Mouse (Mus musculus) liver, adult 2 months (tissue): ENCODE measurements around the gene Cd300a. TPM values are rescaled to one million over a fixed set of nuclear protein-coding genes. Genes with fewer than 3 reads are reported as not detected.

Source experiments
- DNase-seq: peaks from one replicate; pipeline ENCODE4 v3.0.0-alpha.2; 2011; ENCODE audit warnings: low read depth, low spot score; ENCODE audit errors: extremely low read depth
- H3K27ac ChIP-seq: fragments of 200-500 bp; replicated peaks from 2 replicates; pipeline ENCODE4 v1.5.1; 2012; ENCODE audit warnings: low read depth, mild to moderate bottlenecking, control low read depth, inconsistent platforms, low read length; ENCODE audit not compliant: insufficient read depth
- H3K27me3 ChIP-seq: fragments of 200-500 bp; 2 replicates; pipeline ENCODE4 v1.6.1; 2012; ENCODE audit warnings: mild to moderate bottlenecking, moderate library complexity, low read length, inconsistent platforms; ENCODE audit not compliant: control insufficient read depth, insufficient read depth
- H3K36me3 ChIP-seq: fragments of 200-500 bp; 2 replicates; pipeline ENCODE4 v1.6.1; 2012; ENCODE audit warnings: low read length, inconsistent platforms; ENCODE audit not compliant: control insufficient read depth, insufficient read depth
- H3K4me1 ChIP-seq: fragments of 200-500 bp; 2 replicates; pipeline ENCODE4 v1.6.1; 2011; ENCODE audit warnings: low read length; ENCODE audit not compliant: control insufficient read depth, insufficient read depth
- H3K4me3 ChIP-seq: fragments of 200-500 bp; 2 replicates; pipeline ENCODE4 v1.5.1; 2011; ENCODE audit warnings: low read depth, mild to moderate bottlenecking, control low read depth, low read length, moderate library complexity; ENCODE audit not compliant: insufficient read depth
- H3K79me2 ChIP-seq: fragments of 200-500 bp; 2 replicates; pipeline ENCODE4 v1.6.1; 2012; ENCODE audit warnings: inconsistent platforms, mild to moderate bottlenecking, low read length, moderate library complexity; ENCODE audit not compliant: control insufficient read depth, insufficient read depth
- H3K9ac ChIP-seq: fragments of 200-500 bp; 2 replicates; pipeline ENCODE4 v1.6.1; 2012; ENCODE audit warnings: low read depth, mild to moderate bottlenecking, control low read depth, inconsistent platforms, low read length
- CTCF ChIP-seq: fragments of 200-500 bp; IDR thresholded peaks from 2 replicates; pipeline ENCODE4 v1.5.1; 2011; ENCODE audit warnings: low read depth, low read length, control low read depth
- POLR2A ChIP-seq: fragments of 200-500 bp; IDR thresholded peaks from 2 replicates; pipeline ENCODE4 v1.6.1; 2011; ENCODE audit warnings: low read length, control low read depth; ENCODE audit not compliant: insufficient read depth; ENCODE audit errors: extremely low read depth
- WGBS: fragments of 180-500 bp; shearing (Covaris S2); methylation state at CpG from one replicate; pipeline ENCODE4 v1.1.7; 2018; 5-methylcytosine and 5-hydroxymethylcytosine counted together
- polyA plus RNA-seq: library from polyadenylated mRNA; depleted of rRNA; stranded (reverse); fragments of >200 nt; gene quantifications from 2 replicates; pipeline ENCODE4 v1.2.3, GENCODE M21; 2012
- total RNA-seq: library from RNA; depleted of rRNA; stranded (reverse); fragments of >200 nt; gene quantifications from 2 replicates; pipeline ENCODE4 v1.2.3, GENCODE M21; 2014

The Cd300a gene
- total and polyA plus RNA-seq, 2 experiments, result 1.2 to 3.0 TPM

DNA sequence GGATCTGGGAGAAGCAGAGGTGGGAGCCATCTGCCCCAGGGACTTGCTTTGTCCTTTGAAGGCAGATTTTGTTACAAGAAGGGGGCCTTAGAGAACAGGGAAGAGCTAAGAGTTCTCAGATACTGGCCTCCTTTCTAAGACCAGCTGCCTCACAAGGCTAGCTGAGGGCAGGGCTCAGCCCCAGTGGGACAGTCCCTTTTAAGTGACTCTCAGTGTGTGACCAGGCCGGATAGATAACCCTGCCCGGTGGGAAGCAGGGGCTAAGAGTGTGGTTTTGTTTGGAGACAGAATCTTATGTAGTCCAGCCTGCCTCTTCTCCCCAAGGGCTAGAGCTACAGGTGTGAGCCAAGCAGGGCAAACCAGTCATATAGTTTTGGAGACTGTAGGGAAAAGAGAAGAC is 40.3 kb upstream of the Cd300a start:
- Histone ChIP-seq H3K9ac (no peak overlapping the region), H3K27me3 (no peaks in the 10 kb centered on the region), H3K79me2 (peaks cover 11% of the 10 kb centered on the region), H3K4me3 (no peak overlapping the region), H3K4me1 (peaks cover 12% of the 10 kb centered on the region), H3K36me3 (no peaks in the 10 kb centered on the region), H3K27ac (no peak overlapping the region)
- no peak for TF ChIP-seq CTCF
- no peak for TF ChIP-seq POLR2A
- no peak for DNase-seq
- WGBS, result 26% methylated on average over 2 of the region's 2 CpGs

DNA sequence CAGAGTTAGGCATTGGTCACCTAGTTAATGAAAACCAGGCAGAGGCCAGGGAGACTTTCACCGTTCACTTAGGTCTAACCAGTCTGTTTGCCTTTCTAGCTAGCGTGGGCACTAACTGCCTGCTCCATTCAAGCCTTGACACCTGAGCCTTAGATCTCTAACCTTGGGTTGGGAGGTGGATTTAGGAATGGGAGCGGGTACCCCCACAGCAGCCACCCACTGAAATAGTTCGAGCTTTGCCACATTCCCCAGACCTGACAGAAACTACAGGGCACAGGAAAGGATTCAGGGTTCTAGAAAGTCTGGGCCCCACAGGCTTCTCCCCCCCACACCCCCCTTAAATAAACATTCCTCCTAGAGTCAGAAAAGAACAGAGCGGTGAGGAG is 39.8 kb upstream of the Cd300a start:
- WGBS, result 21% methylated on average over 5 of the region's 5 CpGs
- TF ChIP-seq CTCF (no peak), POLR2A (no peak)
- H3K36me3 ChIP-seq, result no peaks in the 10 kb centered on the region
- DNase-seq, result peak; percentile 54
- peak overlapping the region; percentile 43 for H3K9ac ChIP-seq
- H3K4me1 ChIP-seq, result peaks cover 17% of the 10 kb centered on the region
- peak overlapping the region; percentile 78 for H3K27ac ChIP-seq
- peaks cover 16% of the 10 kb centered on the region for H3K79me2 ChIP-seq
- no peak overlapping the region for H3K4me3 ChIP-seq
- no peaks in the 10 kb centered on the region for H3K27me3 ChIP-seq

DNA sequence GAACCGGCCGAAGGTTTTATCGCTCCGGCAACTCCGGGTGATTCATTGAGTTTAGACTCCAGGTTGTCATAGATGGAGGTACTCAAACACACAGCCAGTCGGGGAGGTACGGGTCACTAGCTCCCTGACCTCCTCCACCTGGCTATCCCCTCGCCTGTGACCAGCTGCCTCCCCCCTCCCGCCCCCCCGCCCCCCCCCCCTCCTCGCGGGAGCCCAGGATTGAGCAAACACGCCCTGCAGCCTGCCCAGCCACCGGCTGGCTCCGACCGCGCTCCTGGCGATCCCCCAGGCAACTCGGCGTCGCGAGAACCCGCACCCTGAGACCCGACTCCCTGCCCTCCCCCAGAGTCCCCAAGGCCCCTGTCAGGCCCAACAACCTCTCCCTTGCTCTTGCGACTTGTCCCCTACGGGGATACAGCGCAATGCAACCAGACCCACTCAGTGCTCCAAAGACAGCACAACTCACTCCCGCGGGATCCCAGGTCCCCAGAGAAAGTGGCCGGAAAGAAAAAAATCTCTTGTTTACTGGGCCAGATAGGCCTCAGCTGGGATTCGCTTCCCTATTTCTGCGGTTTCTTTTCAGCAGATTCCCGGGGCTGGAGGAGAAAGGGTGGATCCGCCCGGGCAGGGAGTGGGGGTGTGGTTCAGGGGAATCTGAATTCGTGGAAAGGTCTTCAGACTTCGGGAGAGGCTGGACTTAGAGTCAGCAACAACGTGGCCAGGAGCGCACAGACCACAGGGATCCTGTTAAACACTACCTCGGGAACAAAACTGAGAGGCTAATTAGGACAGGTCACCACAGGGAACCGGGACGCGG is 39.2 kb upstream of the Cd300a start, which contains the start of gene Gprc5c:
Gprc5c (plus strand) TSS at position 701 of the 817 bp plus-strand sequence.
- Histone ChIP-seq H3K9ac (peak within 1 kb of the TSS; percentile 85), H3K4me1 (peaks cover 18% of the 10 kb centered on the region), H3K79me2 (peaks cover 17% of the 10 kb centered on the region), H3K27ac (peak within 1 kb of the TSS; percentile 92), H3K36me3 (no peaks in the 10 kb centered on the region), H3K27me3 (no peaks in the 10 kb centered on the region), H3K4me3 (peak within 1 kb of the TSS; percentile 73)
- WGBS, result 2% methylated on average over 39 of the region's 43 CpGs
- TF ChIP-seq CTCF (no peak), POLR2A (0 out of 2 replicates have a peak, but pooled peaks have one; percentile 24)
- peak; percentile 70 for DNase-seq

DNA sequence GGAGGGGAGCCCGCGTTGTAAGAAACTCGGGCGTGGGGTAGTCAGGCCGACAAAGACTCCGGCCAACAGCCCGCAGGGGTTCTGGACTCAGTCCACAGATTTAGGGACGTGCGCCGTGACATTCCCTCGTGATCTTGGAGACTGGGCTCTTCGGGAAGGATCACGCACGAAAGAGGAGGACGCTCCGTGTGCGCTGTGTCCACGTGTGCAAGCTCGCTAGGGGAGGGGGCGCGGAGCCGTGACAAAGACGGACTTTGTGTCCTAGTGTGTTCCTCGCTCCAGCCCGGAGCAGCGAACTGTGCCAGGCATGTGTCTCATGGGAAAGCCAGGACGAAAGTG is 38.6 kb upstream of the Cd300a start:
- Histone ChIP-seq H3K36me3 (no peaks in the 10 kb centered on the region), H3K79me2 (peaks cover 17% of the 10 kb centered on the region), H3K4me3 (peak overlapping the region; percentile 73), H3K27ac (peak overlapping the region; percentile 92), H3K4me1 (peaks cover 20% of the 10 kb centered on the region), H3K9ac (peak overlapping the region; percentile 85), H3K27me3 (no peaks in the 10 kb centered on the region)
- WGBS, result under 1% methylated on average over 27 of the region's 27 CpGs
- TF ChIP-seq CTCF, result no peak
- TF ChIP-seq POLR2A, result no peak
- no peak for DNase-seq

DNA sequence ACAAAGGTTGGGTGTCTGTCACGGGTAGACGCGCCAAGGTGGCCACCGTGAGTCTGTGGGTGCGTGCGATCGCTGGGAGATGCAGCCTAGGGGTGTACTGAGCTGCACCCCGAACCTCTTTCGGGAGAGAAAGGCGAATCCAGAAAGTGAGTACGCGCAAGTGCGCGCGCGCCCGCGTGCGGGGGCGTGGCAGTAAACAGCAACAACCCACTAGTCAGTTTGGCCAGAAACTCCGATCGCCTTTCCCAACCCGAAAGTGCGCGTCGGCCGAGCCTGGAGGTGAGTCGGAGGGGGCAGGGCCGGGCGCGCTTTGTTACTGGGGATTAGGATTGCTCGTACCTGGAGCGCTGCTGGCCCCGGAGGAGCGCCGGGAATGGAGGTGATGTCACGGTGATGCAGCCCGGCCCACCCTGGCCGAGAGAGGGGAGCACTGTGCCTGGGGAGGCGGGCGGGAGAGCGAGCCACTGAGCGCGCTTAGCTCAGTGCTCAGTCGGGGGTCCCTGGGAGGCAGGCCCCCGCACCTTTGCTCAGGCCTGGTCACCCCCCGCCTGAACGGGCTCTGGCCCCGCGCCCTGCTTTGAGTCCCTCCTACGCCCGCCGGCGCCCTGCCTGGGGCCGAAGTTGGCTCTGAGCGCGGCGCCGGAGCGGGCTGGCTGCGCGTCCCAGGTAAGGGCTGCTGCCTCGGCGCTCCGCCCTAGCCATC is 38.1 kb upstream of the Cd300a start:
- H3K36me3 ChIP-seq, result no peaks in the 10 kb centered on the region
- H3K4me1 ChIP-seq, result peaks cover 24% of the 10 kb centered on the region
- H3K4me3 ChIP-seq, result peak overlapping the region; percentile 73
- TF ChIP-seq POLR2A (peak; percentile 51), CTCF (no peak)
- no peaks in the 10 kb centered on the region for H3K27me3 ChIP-seq
- H3K9ac ChIP-seq, result peak overlapping the region; percentile 85
- peaks cover 17% of the 10 kb centered on the region for H3K79me2 ChIP-seq
- DNase-seq, result peak; percentile 89
- H3K27ac ChIP-seq, result peak overlapping the region; percentile 92
- under 1% methylated on average over 65 of the region's 65 CpGs for WGBS
